Mouse (Mus musculus): ENCODE measurements at regions not wholly inside any gene's neighbourhood (a gene's known extent, or its start where the extent isn't known, plus 50 kb on each side); places are given as distances from the start of the nearest gene placed in this dataset.

GRCm38 (mm10) chr1:186497333-186497732 is 208.5 kb downstream of the Tgfb2 start:
- no peaks in the 10 kb centered on the region for H3K27me3 ChIP-seq (ENCODE audit: insufficient read depth, low read length)
- H3K9me3 ChIP-seq (ENCODE audit: low read length), result no peaks in the 10 kb centered on the region
- no peak for TF ChIP-seq CTCF (conservative IDR thresholded peaks at IDR 0.05; ENCODE audit: low read length)
- H3K4me3 ChIP-seq (replicated peaks; ENCODE audit: low read length), result no peak overlapping the region
- H3K4me1 ChIP-seq (replicated peaks; ENCODE audit: low read depth, low read length), result no peaks in the 10 kb centered on the region
- H3K36me3 ChIP-seq (ENCODE audit: insufficient read depth, low read length), result no peaks in the 10 kb centered on the region

DNA sequence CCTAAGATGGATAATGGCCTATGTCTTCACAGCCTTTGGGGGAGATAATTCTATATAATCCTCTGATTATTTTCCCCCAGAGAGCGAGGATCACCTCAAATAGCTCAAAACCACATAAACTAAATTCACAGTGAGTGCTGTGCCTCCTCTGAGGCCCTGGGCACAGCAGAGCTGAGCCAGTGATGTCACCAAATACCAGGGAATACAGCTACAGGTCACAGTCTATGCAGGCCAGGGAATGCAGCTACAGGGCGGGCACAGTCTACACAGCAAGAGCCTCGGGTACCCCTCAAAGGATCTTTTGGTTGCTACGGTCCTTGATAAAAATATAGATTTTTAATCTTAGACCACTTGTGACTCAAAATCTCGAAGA is 211.4 kb downstream of the Tgfb2 start:
- no peak overlapping the region for H3K4me3 ChIP-seq (replicated peaks; ENCODE audit: low read length)
- no peaks in the 10 kb centered on the region for H3K9me3 ChIP-seq (ENCODE audit: low read length)
- H3K36me3 ChIP-seq (ENCODE audit: insufficient read depth, low read length), result no peaks in the 10 kb centered on the region
- TF ChIP-seq POU5F1 (IDR thresholded peaks at IDR 0.05; ENCODE audit: borderline replicate concordance, low read length), result no peak
- TF ChIP-seq NANOG (IDR thresholded peaks at IDR 0.05; ENCODE audit: borderline replicate concordance, low read length), result no peak
- TF ChIP-seq CTCF (conservative IDR thresholded peaks at IDR 0.05; ENCODE audit: low read length), result no peak
- H3K27me3 ChIP-seq (ENCODE audit: insufficient read depth, low read length), result no peaks in the 10 kb centered on the region
- no peaks in the 10 kb centered on the region for H3K4me1 ChIP-seq (replicated peaks; ENCODE audit: low read depth, low read length)

DNA sequence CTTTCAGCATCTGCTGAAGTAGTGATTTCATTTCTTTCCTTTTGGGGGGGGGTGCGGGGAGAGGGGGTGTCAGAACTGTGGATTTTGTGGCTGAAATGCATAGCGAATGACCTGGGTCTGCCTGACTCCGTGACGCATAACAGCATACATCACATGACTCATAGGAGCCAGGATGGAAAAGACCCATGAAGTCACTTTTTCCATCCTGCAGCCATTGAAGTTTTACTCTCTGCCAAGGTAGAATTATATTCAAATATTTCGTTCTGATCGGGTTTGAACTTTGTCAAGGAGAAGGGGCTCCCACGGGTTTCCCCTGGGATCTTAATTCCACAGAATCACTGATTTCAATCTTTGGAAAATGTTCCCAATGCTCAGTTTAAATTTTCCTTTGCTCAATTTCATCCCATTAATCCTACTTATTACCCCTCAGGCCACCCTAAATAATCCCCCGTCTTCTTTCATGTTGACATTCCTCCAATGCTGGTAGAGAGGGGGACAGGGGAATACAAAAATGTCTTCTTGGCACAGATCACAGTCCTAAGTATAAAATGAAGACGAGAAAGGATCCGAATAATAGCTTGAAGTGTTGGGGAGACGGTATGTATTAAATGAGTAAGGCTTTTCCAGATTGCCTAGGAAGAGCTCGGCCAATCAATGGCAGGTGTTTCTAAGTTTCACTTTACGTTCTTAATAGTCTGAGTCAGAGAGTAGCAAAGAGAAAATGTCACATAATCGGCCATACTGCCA is 212.0 kb downstream of the Tgfb2 start:
- no peak overlapping the region for H3K4me3 ChIP-seq (replicated peaks; ENCODE audit: low read length)
- no peaks in the 10 kb centered on the region for H3K9me3 ChIP-seq (ENCODE audit: low read length)
- no peaks in the 10 kb centered on the region for H3K4me1 ChIP-seq (replicated peaks; ENCODE audit: low read depth, low read length)
- no peaks in the 10 kb centered on the region for H3K27me3 ChIP-seq (ENCODE audit: insufficient read depth, low read length)
- no peak for TF ChIP-seq CTCF (conservative IDR thresholded peaks at IDR 0.05; ENCODE audit: low read length)
- no peak for TF ChIP-seq POU5F1 (IDR thresholded peaks at IDR 0.05; ENCODE audit: borderline replicate concordance, low read length)
- no peak for TF ChIP-seq NANOG (IDR thresholded peaks at IDR 0.05; ENCODE audit: borderline replicate concordance, low read length)
- H3K36me3 ChIP-seq (ENCODE audit: insufficient read depth, low read length), result no peaks in the 10 kb centered on the region

DNA sequence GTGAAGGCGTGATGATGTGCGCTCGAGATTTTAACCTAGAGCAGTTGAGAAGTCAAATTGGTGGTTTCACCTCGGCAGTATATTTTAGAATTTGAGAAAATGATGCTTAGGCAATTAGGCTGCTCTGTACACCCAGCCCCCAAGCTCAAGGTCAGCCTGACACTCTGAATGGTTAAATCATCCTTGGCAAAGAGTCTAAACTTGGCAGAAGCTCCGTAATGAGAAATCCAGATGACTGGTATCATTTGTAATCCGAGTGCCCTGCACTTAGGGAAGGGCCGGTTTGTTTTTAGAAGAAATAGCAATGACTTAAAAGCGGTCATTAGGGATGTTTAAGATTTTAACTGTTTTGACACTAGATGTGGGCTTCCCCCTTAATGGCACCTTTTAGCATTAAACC is 223.6 kb downstream of the Tgfb2 start:
- Histone ChIP-seq H3K4me1 (replicated peaks; ENCODE audit: low read depth, low read length) (no peaks in the 10 kb centered on the region), H3K27me3 (ENCODE audit: insufficient read depth, low read length) (no peaks in the 10 kb centered on the region), H3K36me3 (ENCODE audit: insufficient read depth, low read length) (no peaks in the 10 kb centered on the region), H3K9me3 (ENCODE audit: low read length) (no peaks in the 10 kb centered on the region), H3K4me3 (replicated peaks; ENCODE audit: low read length) (no peak overlapping the region)
- TF ChIP-seq CTCF (conservative IDR thresholded peaks at IDR 0.05; ENCODE audit: low read length), result no peak
- no peak for TF ChIP-seq POU5F1 (IDR thresholded peaks at IDR 0.05; ENCODE audit: borderline replicate concordance, low read length)
- TF ChIP-seq NANOG (IDR thresholded peaks at IDR 0.05; ENCODE audit: borderline replicate concordance, low read length), result no peak

DNA sequence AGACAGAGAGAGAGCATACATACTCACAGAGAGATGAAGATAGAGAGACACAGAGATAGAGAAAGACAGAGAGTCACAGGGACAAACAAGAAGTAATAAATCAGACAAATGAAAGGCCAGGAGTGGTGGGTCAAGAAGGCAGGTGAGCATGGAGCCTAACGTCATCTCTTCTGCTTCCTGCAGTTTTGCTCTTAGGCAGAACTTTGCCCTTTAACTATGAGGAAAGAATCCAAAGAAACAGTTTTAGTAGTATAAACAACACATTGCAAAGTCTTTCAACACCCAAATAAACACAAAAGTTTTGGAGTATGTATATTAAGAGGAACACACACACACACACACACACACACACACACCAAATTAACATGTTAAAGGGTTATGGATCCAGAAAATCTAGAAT is 225.8 kb downstream of the Tgfb2 start:
- no peaks in the 10 kb centered on the region for H3K4me1 ChIP-seq (replicated peaks; ENCODE audit: low read depth, low read length)

DNA sequence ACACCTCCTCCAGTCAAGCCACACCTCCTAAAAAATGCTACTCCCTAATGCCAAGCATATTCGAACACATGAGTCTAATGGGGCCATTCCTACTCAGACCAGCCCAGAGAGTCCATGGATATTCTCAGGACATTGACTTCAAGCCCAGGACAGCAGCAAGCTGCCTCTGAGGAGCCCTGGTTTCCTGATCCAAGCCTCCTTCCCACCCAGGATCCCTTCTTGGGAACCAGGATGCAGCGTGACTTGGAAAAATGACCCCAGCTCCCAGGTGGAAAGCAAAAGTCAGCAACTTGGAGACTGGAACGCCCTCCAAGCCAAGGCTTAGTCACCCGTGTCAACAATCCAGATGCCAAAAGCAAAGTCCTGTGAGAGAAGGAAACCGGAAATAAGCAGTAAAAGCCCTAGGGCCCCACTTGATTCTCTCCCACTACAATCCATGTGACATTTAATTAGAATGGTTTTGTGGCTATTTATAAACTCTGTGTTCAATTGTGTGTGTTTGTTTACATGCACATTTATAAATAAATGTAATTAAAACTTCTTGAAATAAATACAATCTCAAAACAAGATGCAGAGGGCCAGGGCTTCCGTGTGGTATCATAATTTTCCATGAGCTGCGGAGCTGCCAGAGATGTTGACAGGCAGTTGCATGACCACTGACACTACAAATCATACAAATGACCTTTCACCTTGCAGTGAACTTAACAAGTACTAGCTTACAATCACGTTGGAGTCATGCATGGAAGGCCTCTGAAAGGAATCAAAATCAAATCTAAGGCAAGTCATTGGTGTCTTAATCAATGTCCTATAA is 227.2 kb downstream of the Tgfb2 start:
- no peaks in the 10 kb centered on the region for H3K27me3 ChIP-seq (ENCODE audit: insufficient read depth, low read length)
- no peaks in the 10 kb centered on the region for H3K9me3 ChIP-seq (ENCODE audit: low read length)
- H3K4me1 ChIP-seq (replicated peaks; ENCODE audit: low read depth, low read length), result no peaks in the 10 kb centered on the region
- TF ChIP-seq NANOG (IDR thresholded peaks at IDR 0.05; ENCODE audit: borderline replicate concordance, low read length) (no peak), CTCF (conservative IDR thresholded peaks at IDR 0.05; ENCODE audit: low read length) (no peak), POU5F1 (IDR thresholded peaks at IDR 0.05; ENCODE audit: borderline replicate concordance, low read length) (no peak)
- no peak overlapping the region for H3K4me3 ChIP-seq (replicated peaks; ENCODE audit: low read length)
- no peaks in the 10 kb centered on the region for H3K36me3 ChIP-seq (ENCODE audit: insufficient read depth, low read length)

More for the DNA sequence above, 225.8 kb downstream of the Tgfb2 start:
- no peak for TF ChIP-seq NANOG (IDR thresholded peaks at IDR 0.05; ENCODE audit: borderline replicate concordance, low read length)
- TF ChIP-seq CTCF (conservative IDR thresholded peaks at IDR 0.05; ENCODE audit: low read length), result no peak
- no peak for TF ChIP-seq POU5F1 (IDR thresholded peaks at IDR 0.05; ENCODE audit: borderline replicate concordance, low read length)
- Histone ChIP-seq H3K27me3 (ENCODE audit: insufficient read depth, low read length) (no peaks in the 10 kb centered on the region), H3K36me3 (ENCODE audit: insufficient read depth, low read length) (no peaks in the 10 kb centered on the region), H3K9me3 (ENCODE audit: low read length) (no peaks in the 10 kb centered on the region), H3K4me3 (replicated peaks; ENCODE audit: low read length) (no peak overlapping the region)

DNA sequence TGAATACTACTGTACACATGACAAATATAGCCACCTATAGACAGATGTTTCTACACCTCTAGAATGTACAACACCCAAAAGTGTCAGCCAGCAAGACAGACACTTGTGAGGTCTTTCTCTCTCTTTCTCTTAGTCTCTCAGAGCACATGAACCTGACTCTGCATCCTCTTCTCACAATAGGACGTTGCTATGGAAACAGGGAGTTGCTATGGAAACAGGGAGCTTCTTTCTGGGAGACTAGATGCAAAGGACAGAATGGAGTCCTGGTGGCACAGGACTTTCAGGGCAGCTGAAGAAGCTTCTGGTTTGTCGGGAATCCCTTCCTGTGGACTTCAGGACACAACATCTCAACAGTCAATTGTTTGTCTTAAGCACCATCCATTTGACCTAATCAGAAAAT is 230.9 kb downstream of the Tgfb2 start:
- Histone ChIP-seq H3K36me3 (ENCODE audit: insufficient read depth, low read length) (no peaks in the 10 kb centered on the region), H3K4me1 (replicated peaks; ENCODE audit: low read depth, low read length) (no peaks in the 10 kb centered on the region)
- no peak for TF ChIP-seq NANOG (IDR thresholded peaks at IDR 0.05; ENCODE audit: borderline replicate concordance, low read length)
- no peak for TF ChIP-seq POU5F1 (IDR thresholded peaks at IDR 0.05; ENCODE audit: borderline replicate concordance, low read length)
- no peak for TF ChIP-seq CTCF (conservative IDR thresholded peaks at IDR 0.05; ENCODE audit: low read length)

GRCm38 (mm10) chr1:186474385-186474784 is 231.4 kb downstream of the Tgfb2 start:
- no peaks in the 10 kb centered on the region for H3K36me3 ChIP-seq (ENCODE audit: insufficient read depth, low read length)
- TF ChIP-seq CTCF (conservative IDR thresholded peaks at IDR 0.05; ENCODE audit: low read length), result no peak
- TF ChIP-seq NANOG (IDR thresholded peaks at IDR 0.05; ENCODE audit: borderline replicate concordance, low read length), result peak; percentile 43; the same call in 1 of the 2 replicates
- no peaks in the 10 kb centered on the region for H3K27me3 ChIP-seq (ENCODE audit: insufficient read depth, low read length)
- H3K4me3 ChIP-seq (replicated peaks; ENCODE audit: low read length), result no peak overlapping the region
- H3K9me3 ChIP-seq (ENCODE audit: low read length), result no peaks in the 10 kb centered on the region
- H3K4me1 ChIP-seq (replicated peaks; ENCODE audit: low read depth, low read length), result no peaks in the 10 kb centered on the region

More for the DNA sequence above, 230.9 kb downstream of the Tgfb2 start:
- Histone ChIP-seq H3K4me3 (replicated peaks; ENCODE audit: low read length) (no peak overlapping the region), H3K27me3 (ENCODE audit: insufficient read depth, low read length) (no peaks in the 10 kb centered on the region), H3K9me3 (ENCODE audit: low read length) (no peaks in the 10 kb centered on the region)
